In the genomic region with DNA sequence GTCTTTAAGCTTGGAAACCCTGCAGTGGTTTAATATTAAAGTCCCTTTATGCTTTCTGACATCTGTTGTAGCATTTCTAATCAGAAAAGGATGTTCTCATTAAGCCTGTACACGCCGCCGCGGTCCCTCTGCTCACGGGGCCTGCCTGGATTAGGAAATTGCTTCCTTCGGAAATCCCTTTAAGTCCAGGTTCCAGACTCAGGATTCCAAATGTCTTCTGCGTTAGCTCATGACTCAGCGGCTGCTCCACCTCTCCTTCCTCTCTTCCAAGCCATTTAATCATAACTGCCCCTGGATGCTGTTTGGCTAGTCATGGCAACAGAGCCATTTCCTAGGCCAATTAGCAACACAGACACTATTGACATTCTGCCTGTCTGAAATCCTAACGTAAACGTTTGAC, we compare ENCODE assay signal across 15 mouse cellular contexts. TPM values are rescaled to one million over a fixed set of nuclear protein-coding genes. Genes with fewer than 3 reads are reported as not detected.
A peak's percentile ranks its signal among the peaks of the same experiment; 100 is the strongest.
DNase-seq lines count a peak whose midpoint lies in the region; ATAC-seq and TF ChIP-seq lines count a peak whose summit lies in the region.
"Had no signal": no experiment of that assay in that cellular context is flagged by ENCODE, and none has a peak within 500 bp of the region (broad histone marks: within the 10 kb centered on the region; RNA-seq: fewer than 3 reads in every experiment).

No protein-coding gene starts in this region.

- TF ChIP-seq CTCF in stomach, postnatal 0 days (IDR thresholded peaks at IDR 0.05; ENCODE audit: low read depth): no peak

- no peaks in the 10 kb centered on the region for H3K36me3 ChIP-seq in stomach, postnatal 0 days (ENCODE audit: control insufficient read depth, insufficient read depth, low read length)
- H3K36me3 ChIP-seq: forebrain, embryonic 12.5 days had no signal

- no peaks in the 10 kb centered on the region for H3K9me3 ChIP-seq in stomach, postnatal 0 days (ENCODE audit: control insufficient read depth, low read length)
- H3K9me3 ChIP-seq: forebrain, embryonic 12.5 days had no signal

- intact Hi-C loops in heart, postnatal 36 days (cut with DNase I): no loop called here

- H3K4me3 ChIP-seq in stomach, postnatal 0 days (ENCODE audit: low read depth, low read length): no peak overlapping the region
- H3K4me3 ChIP-seq: forebrain, embryonic 12.5 days had no signal

- no peak overlapping the region for H3K9ac ChIP-seq in stomach, postnatal 0 days (ENCODE audit: low read length)
- H3K9ac ChIP-seq: forebrain, embryonic 12.5 days had no signal

- TF ChIP-seq EP300 in stomach, postnatal 0 days (optimal IDR thresholded peaks at IDR 0.05): no peak

- no peaks in the 10 kb centered on the region for H3K27me3 ChIP-seq in stomach, postnatal 0 days (ENCODE audit: control insufficient read depth, insufficient read depth, low read length)
- H3K27me3 ChIP-seq: forebrain, embryonic 12.5 days had no signal

- no peak overlapping the region for H3K4me2 ChIP-seq in stomach, postnatal 0 days (replicated peaks; ENCODE audit: low read depth)
- H3K4me2 ChIP-seq: forebrain, embryonic 12.5 days had no signal

- DNase-seq in heart, adult 9 months (ENCODE audit: low spot score in 2 of 2): peak; percentile 25 to 44
- no peak for DNase-seq in heart, postnatal 36 days
- DNase-seq in urinary bladder, postnatal 14 days (ENCODE audit: low spot score): peak; percentile 20
- DNase-seq in urinary bladder, postnatal 4 days (ENCODE audit: low spot score in 2 of 2): no peak
- DNase-seq in fibroblast of lung, adult 2 months (ENCODE audit: low read depth): peak; percentile 56
- no peak for DNase-seq in stomach, postnatal 0 days (ENCODE audit: low spot score)
- no peak for DNase-seq in kidney, adult 8-10 months
- DNase-seq in layer of hippocampus, adult 9-10 months (ENCODE audit: low spot score): no peak
- DNase-seq: adrenal gland, adult 8-10 months; cerebellum, postnatal 36 days; gastrocnemius, postnatal 36 days; kidney, adult 2 months; lung, postnatal 36 days; right cerebral cortex, postnatal 4 days had no signal

- H3K27ac ChIP-seq in stomach, postnatal 0 days (replicated peaks): no peak overlapping the region
- H3K27ac ChIP-seq: forebrain, embryonic 12.5 days had no signal

- H3K4me1 ChIP-seq in stomach, postnatal 0 days (replicated peaks; ENCODE audit: control insufficient read depth, insufficient read depth): no peaks in the 10 kb centered on the region

- 24% methylated on average over 10 of the region's 10 CpGs for WGBS in stomach, postnatal 0 days

- ATAC-seq in stomach, postnatal 0 days (ENCODE audit: low FRiP score, low TSS enrichment): peak; percentile 18; the same call in 1 of the 2 replicates

RNA-seq across cellular contexts. Expression of gene 1500009L16Rik, which starts 10.9 kb away (rescaled TPM):
- total RNA-seq in heart, postnatal 36 days (2021): 1 to 10 TPM; 4.5 to 7.9 TPM
- 8.7 and 11.7 TPM in 2 replicates for polyA plus RNA-seq in stomach, postnatal 0 days (2015; fragmentation: Nextera tagmentation; extraction: Ambion mirVana)

Comparison
In these comparisons a context has a peak if more than half of its experiments do, and no peak if none do; other contexts are left out.
1. DNase-seq: peak in heart, adult 9 months (2 of 2), urinary bladder, postnatal 14 days (single experiment) and fibroblast of lung, adult 2 months (single experiment); none in heart, postnatal 36 days (0 of 2), urinary bladder, postnatal 4 days (0 of 2), stomach, postnatal 0 days (single experiment), kidney, adult 8-10 months (0 of 2) and layer of hippocampus, adult 9-10 months (single experiment).